Mouse (Mus musculus) small intestine, adult 2 months (tissue): ENCODE measurements at regions not wholly inside any gene's neighbourhood (a gene's known extent, or its start where the extent isn't known, plus 50 kb on each side); places are given as distances from the start of the nearest gene placed in this dataset.

Source experiments
- CTCF ChIP-seq: fragments of 200-500 bp; IDR thresholded peaks from 2 replicates; pipeline ENCODE4 v1.5.1; 2012; ENCODE audit warnings: low read depth, mild to moderate bottlenecking, control low read depth, inconsistent platforms, low read length, moderate library complexity, mixed read lengths; ENCODE audit not compliant: insufficient replicate concordance, insufficient read length; ENCODE audit errors: extremely low read depth
- POLR2A ChIP-seq: fragments of 200-500 bp; IDR thresholded peaks from 2 replicates; pipeline ENCODE4 v1.6.1; 2012; ENCODE audit warnings: low read depth, mild to moderate bottlenecking, control low read depth, inconsistent platforms, low read length, moderate library complexity

GRCm38 (mm10) chr6:141129596-141129995 is 119.5 kb upstream of the Pde3a start:
- TF ChIP-seq POLR2A (no peak), CTCF (no peak)
